Mouse (Mus musculus) thymus, postnatal 4 days (tissue): ENCODE results near the gene Vamp8.
A peak's percentile ranks its signal among the peaks of the same experiment; 100 is the strongest.

Source experiments
- DNase-seq: peaks from one replicate; pipeline ENCODE4 v3.0.0; 2021

Gene Vamp8

GRCm38 (mm10) chr6:72348411-72348810 lies 42.1 kb downstream of the Vamp8 start:
- peak; percentile 34 for DNase-seq

GRCm38 (mm10) chr6:72347166-72347941 lies 43.1 kb downstream of the Vamp8 start, which contains the start of gene 0610030E20Rik:
Gene 0610030E20Rik (plus strand): TSS chr6:72347317.
- peak; percentile 84 for DNase-seq

GRCm38 (mm10) chr6:72346261-72346660 lies 44.2 kb downstream of the Vamp8 start:
- DNase-seq: no peak

- no peak for DNase-seq
Observed at GRCm38 (mm10) chr6:72345633-72346032, 44.9 kb downstream of the Vamp8 start.

- DNase-seq: peak; percentile 91
Observed at GRCm38 (mm10) chr6:72345074-72345567, 45.4 kb downstream of the Vamp8 start, which contains the start of gene Usp39. Gene Usp39 (minus strand): TSS chr6:72345184.

GRCm38 (mm10) chr6:72344396-72345073 lies 46.0 kb downstream of the Vamp8 start:
- no peak for DNase-seq

- no peak for DNase-seq
Observed at GRCm38 (mm10) chr6:72340481-72340880, 50.0 kb downstream of the Vamp8 start.
